Mouse (Mus musculus) kidney, adult 2 months (tissue): ENCODE results near the gene Gng10.

Source experiments
- CTCF ChIP-seq: fragments of 200-500 bp; conservative IDR thresholded peaks from 2 replicates; pipeline ENCODE4 v1.5.1; 2011; ENCODE audit warnings: low read depth, mild to moderate bottlenecking, control low read depth, low read length, moderate library complexity, mixed read lengths; ENCODE audit not compliant: insufficient read depth, insufficient read length
- POLR2A ChIP-seq: fragments of 200-500 bp; IDR thresholded peaks from one replicate; pipeline ENCODE4 v1.6.1; 2011; ENCODE audit warnings: low read depth, low read length, control low read depth

- TF ChIP-seq CTCF (no peak), POLR2A (no peak)
These were observed 48.2 kb upstream of the Gng10 start, which contains the start of gene Ptgr1 for GRCm38 (mm10) chr4:58986540-58987190.
